Mouse (Mus musculus) monocyte, adult 5-6 weeks (primary cell): ENCODE measurements around the gene AA467197. TPM values are rescaled to one million over a fixed set of nuclear protein-coding genes. Genes with fewer than 3 reads are reported as not detected.

Experiments
- ATAC-seq: fragments of 153-309, 156-312 bp; replicated peaks from 2 replicates; pipeline ENCODE4 v1.8.0; 2017; ENCODE audit warnings: mild to moderate bottlenecking; ENCODE audit not compliant: low TSS enrichment, insufficient number of reproducible peaks, severe bottlenecking, poor library complexity, low FRiP score
- total RNA-seq: library from RNA; stranded (forward); fragments of 200-1000, 200-491, 200-594 nt; gene quantifications from 3 replicates; pipeline ENCODE4 v1.2.3, GENCODE M21; 2017

Gene AA467197
- total RNA-seq, 1 experiment from 2014 or later: not detected

- peak; percentile 85 for ATAC-seq
Measured at GRCm38 (mm10) chr2:122630465-122631225, 6.1 kb upstream of the AA467197 start.

GRCm38 (mm10) chr2:122631226-122631801, 5.5 kb upstream of the AA467197 start:
- ATAC-seq: no peak

- ATAC-seq: peak; percentile 89
Measured at GRCm38 (mm10) chr2:122637526-122637997, 776 bp downstream of the AA467197 start.

- no peak for ATAC-seq
Measured at GRCm38 (mm10) chr2:122638029-122638428, 1.2 kb downstream of the AA467197 start.

- ATAC-seq: no peak
Measured at GRCm38 (mm10) chr2:122638673-122639072, 1.9 kb downstream of the AA467197 start.

- peak; percentile 79 for ATAC-seq
Measured at GRCm38 (mm10) chr2:122652096-122653084, 15.6 kb downstream of the AA467197 start.

GRCm38 (mm10) chr2:122656052-122656451, 19.3 kb downstream of the AA467197 start:
- no peak for ATAC-seq

GRCm38 (mm10) chr2:122656767-122657166, 20.0 kb downstream of the AA467197 start:
- ATAC-seq: no peak

GRCm38 (mm10) chr2:122657707-122658524, 21.1 kb downstream of the AA467197 start:
- ATAC-seq: no peak

GRCm38 (mm10) chr2:122659825-122660224, 23.0 kb downstream of the AA467197 start:
- ATAC-seq: no peak

- ATAC-seq: peak; percentile 34; the same call in 1 of the 2 replicates
Measured at GRCm38 (mm10) chr2:122665253-122665972, 28.6 kb downstream of the AA467197 start.

- peak; percentile 33; the same call in 1 of the 2 replicates for ATAC-seq
Measured at GRCm38 (mm10) chr2:122665973-122666875, 29.4 kb downstream of the AA467197 start.

GRCm38 (mm10) chr2:122667856-122668255, 31.1 kb downstream of the AA467197 start:
- ATAC-seq: no peak

GRCm38 (mm10) chr2:122671714-122672113, 34.9 kb downstream of the AA467197 start:
- no peak for ATAC-seq

GRCm38 (mm10) chr2:122672841-122673240, 36.1 kb downstream of the AA467197 start:
- no peak for ATAC-seq

- ATAC-seq: no peak
Measured at GRCm38 (mm10) chr2:122675126-122675525, 38.3 kb downstream of the AA467197 start.
